9 mouse cellular contexts compared by ENCODE assay signal in the genomic region with DNA sequence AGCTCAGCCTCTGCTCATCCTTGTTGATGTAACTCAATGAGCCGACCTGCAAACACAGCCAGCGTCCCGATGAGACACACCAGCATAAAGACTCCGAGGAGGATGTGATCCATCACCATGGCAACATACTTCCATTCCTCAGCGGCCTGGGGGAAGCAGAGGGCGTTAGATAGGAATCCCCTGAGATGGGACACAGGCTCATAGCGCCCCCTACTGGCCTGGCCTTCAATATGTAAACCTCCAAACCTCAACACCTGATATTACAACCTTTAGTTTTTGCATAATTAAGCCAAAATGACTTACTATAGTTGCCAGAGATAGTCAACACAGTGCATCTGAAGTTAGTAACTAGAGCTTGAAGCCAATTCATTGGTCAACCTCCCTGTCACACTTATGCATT. TPM values are rescaled to one million over a fixed set of nuclear protein-coding genes. Genes with fewer than 3 reads are reported as not detected.
A peak's percentile ranks its signal among the peaks of the same experiment; 100 is the strongest.
DNase-seq lines count a peak whose midpoint lies in the region; ATAC-seq and TF ChIP-seq lines count a peak whose summit lies in the region.
"Had no signal": no experiment of that assay in that cellular context is flagged by ENCODE, and none has a peak within 500 bp of the region (broad histone marks: within the 10 kb centered on the region; RNA-seq: fewer than 3 reads in every experiment).

No protein-coding gene starts in this region.

- H3K4me2 ChIP-seq in kidney, postnatal 0 days (ENCODE audit: low read length) = no peak overlapping the region
- H3K4me2 ChIP-seq in kidney, embryonic 16.5 days (replicated peaks; ENCODE audit: low read depth, low read length) = no peak overlapping the region
- H3K4me2 ChIP-seq: limb, embryonic 12.5 days had no signal

- DNase-seq in kidney, postnatal 0 days (ENCODE audit: low spot score) = peak; percentile 56
- DNase-seq in MEL-GATA-1-ER (ENCODE audit: extremely low read depth, low read depth) = peak; percentile 41
- DNase-seq in embryonic facial prominence, embryonic 10.5 days (ENCODE audit: low spot score) = peak; percentile 51
- peak; percentile 25 to 54 for DNase-seq in natural killer cell, adult 2 months (ENCODE audit: low spot score in 2 of 2)
- DNase-seq in urinary bladder, postnatal 14 days (ENCODE audit: low spot score) = no peak
- no peak for DNase-seq in layer of hippocampus, adult 18-20 months (ENCODE audit: low spot score in 2 of 2)
- DNase-seq in adrenal gland, adult 18-20 months (ENCODE audit: low spot score in 2 of 2) = no peak

- no peaks in the 10 kb centered on the region for H3K4me1 ChIP-seq in kidney, postnatal 0 days (replicated peaks; ENCODE audit: insufficient read depth, low read length)
- peaks cover 14% of the 10 kb centered on the region; the same call in 1 of the 2 replicates for H3K4me1 ChIP-seq in kidney, embryonic 16.5 days (ENCODE audit: insufficient read depth, low read length)
- H3K4me1 ChIP-seq in embryonic facial prominence, embryonic 10.5 days = peaks cover 40% of the 10 kb centered on the region

- TF ChIP-seq CTCF in kidney, postnatal 0 days (IDR thresholded peaks at IDR 0.05; ENCODE audit: low read depth) = peak; percentile 65

- no peak overlapping the region for H3K4me3 ChIP-seq in kidney, postnatal 0 days (replicated peaks; ENCODE audit: low read depth, low read length)
- no peak overlapping the region for H3K4me3 ChIP-seq in kidney, embryonic 16.5 days (ENCODE audit: low read length)
- H3K4me3 ChIP-seq in embryonic facial prominence, embryonic 10.5 days = no peak overlapping the region
- H3K4me3 ChIP-seq: limb, embryonic 12.5 days had no signal

- no peaks in the 10 kb centered on the region for H3K9me3 ChIP-seq in kidney, postnatal 0 days (replicated peaks; ENCODE audit: low read length)
- H3K9me3 ChIP-seq in kidney, embryonic 16.5 days (ENCODE audit: low read length) = no peaks in the 10 kb centered on the region
- no peaks in the 10 kb centered on the region for H3K9me3 ChIP-seq in embryonic facial prominence, embryonic 10.5 days
- H3K9me3 ChIP-seq: limb, embryonic 12.5 days had no signal

- H3K9ac ChIP-seq in kidney, postnatal 0 days (ENCODE audit: low read depth, low read length) = no peak overlapping the region
- no peak overlapping the region for H3K9ac ChIP-seq in kidney, embryonic 16.5 days (replicated peaks; ENCODE audit: low read length)
- H3K9ac ChIP-seq: limb, embryonic 12.5 days had no signal

- WGBS in kidney, postnatal 0 days = 15% methylated on average over 7 of the region's 7 CpGs
- WGBS in kidney, embryonic 16.5 days = 21% methylated on average over 7 of the region's 7 CpGs
- 19% methylated on average over 7 of the region's 7 CpGs for WGBS in embryonic facial prominence, embryonic 10.5 days

- no peak for ATAC-seq in kidney, postnatal 0 days (replicated peaks; ENCODE audit: low FRiP score, low read depth)
- ATAC-seq in kidney, embryonic 16.5 days (ENCODE audit: low FRiP score, low TSS enrichment) = no peak

- no peak overlapping the region for H3K27ac ChIP-seq in kidney, postnatal 0 days
- H3K27ac ChIP-seq in kidney, embryonic 16.5 days (ENCODE audit: low read length) = no peak overlapping the region
- H3K27ac ChIP-seq in embryonic facial prominence, embryonic 10.5 days (replicated peaks) = no peak overlapping the region
- H3K27ac ChIP-seq: limb, embryonic 12.5 days had no signal

- H3K36me3 ChIP-seq in kidney, postnatal 0 days (ENCODE audit: insufficient read depth, low read length) = no peaks in the 10 kb centered on the region
- H3K36me3 ChIP-seq in kidney, embryonic 16.5 days (ENCODE audit: insufficient read depth, low read length) = no peaks in the 10 kb centered on the region
- H3K36me3 ChIP-seq in embryonic facial prominence, embryonic 10.5 days (replicated peaks) = no peaks in the 10 kb centered on the region
- H3K36me3 ChIP-seq: limb, embryonic 12.5 days had no signal

- H3K27me3 ChIP-seq in kidney, postnatal 0 days (ENCODE audit: insufficient read depth, low read length) = no peaks in the 10 kb centered on the region
- H3K27me3 ChIP-seq in kidney, embryonic 16.5 days (ENCODE audit: insufficient read depth, low read length) = no peaks in the 10 kb centered on the region
- peaks cover 5% of the 10 kb centered on the region; the same call in 1 of the 2 replicates for H3K27me3 ChIP-seq in embryonic facial prominence, embryonic 10.5 days (replicated peaks; ENCODE audit: low read depth, poor library complexity, severe bottlenecking)
- H3K27me3 ChIP-seq: limb, embryonic 12.5 days had no signal

RNA-seq across cellular contexts. Expression of gene Chrna1, which starts 14.0 kb away (rescaled TPM):
- 0.11 and 0.15 TPM in 2 replicates for polyA plus RNA-seq in kidney, postnatal 0 days (2015; fragmentation: Nextera tagmentation; extraction: Ambion mirVana)
- 0.36 and 0.72 TPM in 2 replicates for polyA plus RNA-seq in kidney, embryonic 16.5 days (2015; fragmentation: Nextera tagmentation; extraction: Ambion mirVana)
- 0.64 and 0.80 TPM in 2 replicates for polyA plus RNA-seq in embryonic facial prominence, embryonic 10.5 days (2016; fragmentation: Nextera tagmentation; extraction: Ambion mirVana)
- under 1 TPM; 0.20 to 0.22 TPM for total RNA-seq in layer of hippocampus, adult 18-20 months (2021)
- total RNA-seq in adrenal gland, adult 18-20 months (2021) = not detected

RNA-seq across cellular contexts. Expression of gene Wipf1, which starts 36.6 kb away (rescaled TPM):
- polyA plus RNA-seq in kidney, postnatal 0 days (2015; fragmentation: Nextera tagmentation; extraction: Ambion mirVana) = 7.6 and 8.0 TPM in 2 replicates
- polyA plus RNA-seq in kidney, embryonic 16.5 days (2015; fragmentation: Nextera tagmentation; extraction: Ambion mirVana) = 8.6 and 10.4 TPM in 2 replicates
- polyA plus RNA-seq in embryonic facial prominence, embryonic 10.5 days (2016; fragmentation: Nextera tagmentation; extraction: Ambion mirVana) = 12.0 and 12.7 TPM in 2 replicates
- 10 to 100 TPM in 1 of 2 experiments, 1 to 10 TPM in 1; 9.6 to 11.7 TPM for total RNA-seq in layer of hippocampus, adult 18-20 months (2021)
- total RNA-seq in adrenal gland, adult 18-20 months (2021) = 10 to 100 TPM; 14.6 to 16.3 TPM

Comparison
In these comparisons a context has a peak if more than half of its experiments do, and no peak if none do; other contexts are left out.
1. DNase-seq: peak in kidney, postnatal 0 days (single experiment), MEL-GATA-1-ER (single experiment), embryonic facial prominence, embryonic 10.5 days (single experiment) and natural killer cell, adult 2 months (2 of 2); none in urinary bladder, postnatal 14 days (single experiment), layer of hippocampus, adult 18-20 months (0 of 2) and adrenal gland, adult 18-20 months (0 of 2).